Mouse (Mus musculus) CD4-positive naive resting alpha-beta T cell, adult 57 days (primary cell): ENCODE results near the gene Zbtb21. TPM values are rescaled to one million over a fixed set of nuclear protein-coding genes. Genes with fewer than 3 reads are reported as not detected.

ENCODE experiments used
- total RNA-seq: library from RNA; stranded (reverse); gene quantifications from one replicate; pipeline ENCODE4 v1.2.4, GENCODE M21; 2023

Zbtb21 gene
- 112 TPM for total RNA-seq

DNA sequence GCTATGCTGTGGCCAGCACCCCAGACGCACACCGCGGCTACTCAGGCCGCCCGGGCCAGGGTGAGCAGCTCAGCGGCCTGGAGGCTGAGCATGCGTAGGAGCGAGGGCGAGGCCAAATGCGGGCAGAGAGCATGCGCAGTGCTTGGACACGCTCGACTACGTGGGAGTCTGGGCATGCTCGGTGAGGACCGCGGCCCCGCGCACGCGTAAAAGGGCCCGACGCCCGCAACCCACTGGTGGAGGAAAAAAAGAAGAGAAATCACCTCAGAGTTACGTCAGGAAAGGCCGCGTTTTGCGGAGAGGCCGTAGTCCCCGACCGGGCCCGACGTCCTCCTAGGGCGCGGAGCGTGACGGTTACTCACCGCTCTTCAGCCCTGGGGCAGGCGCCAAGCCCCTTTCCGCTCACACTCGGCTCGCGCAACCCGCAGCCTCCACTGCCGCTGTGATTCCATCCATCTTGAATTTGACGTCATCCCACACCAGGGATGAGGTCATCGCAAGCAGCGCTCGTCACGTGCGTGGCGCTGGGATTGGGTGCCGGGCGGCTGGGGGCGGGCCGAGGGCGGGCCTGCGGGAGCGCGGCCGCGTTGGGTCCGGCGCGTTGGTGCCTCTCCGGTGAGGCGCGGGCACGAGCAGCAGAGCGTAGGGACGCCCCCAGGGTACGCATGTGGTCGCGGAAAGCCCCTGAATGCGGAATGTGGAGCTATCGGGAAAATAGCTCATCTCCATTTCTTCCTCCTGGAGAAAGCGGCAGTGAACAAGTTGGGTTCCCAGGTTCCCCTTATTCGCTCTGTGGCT is at the start of gene Zbtb21, which contains the start of gene C2cd2:
Zbtb21 (minus strand) TSS at position 472 of the 798 bp plus-strand sequence.
C2cd2 (minus strand) TSS at position 448 of the 798 bp plus-strand sequence.

DNA sequence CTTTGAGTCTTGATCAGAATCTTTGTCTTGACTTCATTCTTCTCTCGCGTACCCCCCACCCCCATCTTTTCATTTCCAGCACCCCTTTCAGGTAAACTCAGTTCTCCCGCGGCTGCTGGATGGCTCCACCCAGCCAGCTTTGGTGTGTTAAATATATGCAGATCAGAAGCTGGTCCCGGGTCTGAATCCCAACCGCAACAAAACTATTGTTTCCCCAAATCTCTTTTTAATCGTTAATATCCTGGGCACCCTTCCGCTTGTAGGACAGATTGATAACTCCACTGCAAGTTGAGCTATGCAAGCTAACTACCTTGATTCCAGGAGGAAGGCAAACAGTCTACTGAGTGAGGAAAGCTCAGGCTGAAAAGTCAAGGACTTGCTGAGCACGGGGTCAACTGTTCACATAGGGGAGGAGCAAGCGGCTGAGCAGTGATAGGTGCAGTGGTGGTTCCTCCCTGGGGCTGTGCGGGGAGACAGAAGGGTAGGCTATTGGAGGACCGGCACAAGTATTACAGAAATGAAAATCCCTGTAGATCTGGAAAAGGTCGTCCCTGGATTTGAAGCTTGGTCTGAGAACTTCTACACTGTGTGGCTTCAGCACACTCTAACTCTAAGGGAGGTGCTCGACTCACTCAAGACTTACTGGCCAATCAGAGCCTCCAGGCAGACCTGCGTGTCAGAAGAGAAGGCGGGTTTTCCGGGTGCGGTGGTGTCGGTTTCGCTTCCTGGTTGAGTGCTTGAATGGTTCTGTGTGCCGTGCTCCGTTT is 34.4 kb upstream of the Zbtb21 start, which contains the start of gene B230307C23Rik:
B230307C23Rik (plus strand) TSS at position 700 of the 767 bp plus-strand sequence.

Other genes with a start within 250 kb of the Zbtb21 start
- 0.15 TPM for gene Ripk4, start 198.8 kb downstream of the Zbtb21 start, total RNA-seq
- gene Prdm15, start 110.8 kb downstream of the Zbtb21 start, total RNA-seq: 31.4 TPM
- gene C2cd2, start within 50 bp of the Zbtb21 start, total RNA-seq: 9.3 TPM
- 21.2 TPM for gene B230307C23Rik, start 34.7 kb upstream of the Zbtb21 start, total RNA-seq
- gene A630089N07Rik, start 119.8 kb upstream of the Zbtb21 start, total RNA-seq: 4.8 TPM